Mouse (Mus musculus) midbrain, embryonic 13.5 days (tissue): ENCODE data around the gene Fam213a. TPM values are rescaled to one million over a fixed set of nuclear protein-coding genes. Genes with fewer than 3 reads are reported as not detected.
A peak's percentile ranks its signal among the peaks of the same experiment; 100 is the strongest.

Experiments used
- ATAC-seq: fragments of 200-750 bp; cut with Nextera tagmentation; 2 replicates; pipeline ENCODE4 v1.8.0; 2017; ENCODE audit warnings: mild to moderate bottlenecking, moderate TSS enrichment, moderate library complexity
- H3K27ac ChIP-seq: fragments of 300-500 bp; sonication (generic); 2 replicates; pipeline ENCODE4 v1.5.1; 2015; ENCODE audit warnings: inconsistent platforms, mild to moderate bottlenecking, moderate library complexity
- H3K27me3 ChIP-seq: fragments of 300-500 bp; sonication (generic); 2 replicates; pipeline ENCODE4 v1.6.1; 2015; ENCODE audit warnings: mild to moderate bottlenecking, inconsistent platforms
- H3K36me3 ChIP-seq: fragments of 300-500 bp; sonication (generic); 2 replicates; pipeline ENCODE4 v1.6.1; 2015; ENCODE audit warnings: mild to moderate bottlenecking, inconsistent platforms
- H3K4me1 ChIP-seq: fragments of 300-500 bp; sonication (generic); replicated peaks from 2 replicates; pipeline ENCODE4 v1.6.1; 2015; ENCODE audit warnings: inconsistent platforms
- H3K4me2 ChIP-seq: fragments of 300-500 bp; sonication (generic); replicated peaks from 2 replicates; pipeline ENCODE4 v1.6.1; 2015; ENCODE audit warnings: moderate library complexity, mild to moderate bottlenecking, inconsistent platforms
- H3K4me3 ChIP-seq: fragments of 300-500 bp; sonication (generic); replicated peaks from 2 replicates; pipeline ENCODE4 v1.5.1; 2015; ENCODE audit warnings: mild to moderate bottlenecking, inconsistent platforms
- H3K9ac ChIP-seq: fragments of 300-500 bp; sonication (generic); replicated peaks from 2 replicates; pipeline ENCODE4 v1.6.1; 2015; ENCODE audit warnings: mild to moderate bottlenecking, inconsistent platforms
- H3K9me3 ChIP-seq: fragments of 300-500 bp; sonication (generic); 2 replicates; pipeline ENCODE4 v1.6.1; 2016; ENCODE audit warnings: mild to moderate bottlenecking, inconsistent platforms
- WGBS: fragments of 180-500 bp; shearing (Covaris S2); methylation state at CpG from one replicate; pipeline ENCODE4 v1.1.7; 2015; 5-methylcytosine and 5-hydroxymethylcytosine counted together
- polyA plus RNA-seq: library from polyadenylated mRNA; unstranded; fragments of >200 nt; fragmentation: Nextera tagmentation; extraction: Ambion mirVana; gene quantifications from 2 replicates; pipeline ENCODE4 v1.2.1, GENCODE M21; 2015

Gene Fam213a
- polyA plus RNA-seq, 1 experiment from 2014 or later: 67.2 TPM

GRCm38 (mm10) chr14:40948522-40948921, 65.1 kb downstream of the Fam213a start:
- WGBS: 95% methylated on average over 5 of the region's 5 CpGs
- no peaks in the 10 kb centered on the region for H3K9me3 ChIP-seq
- H3K4me2 ChIP-seq: no peak overlapping the region
- peaks cover 18% of the 10 kb centered on the region for H3K36me3 ChIP-seq
- peaks cover 42% of the 10 kb centered on the region for H3K4me1 ChIP-seq
- H3K9ac ChIP-seq: no peak overlapping the region
- H3K4me3 ChIP-seq: no peak overlapping the region
- no peaks in the 10 kb centered on the region for H3K27me3 ChIP-seq
- 0 out of 2 replicates have a peak overlapping the region, but pooled peaks have one; percentile 46 for H3K27ac ChIP-seq
- ATAC-seq: no peak

GRCm38 (mm10) chr14:40947431-40948394, 65.9 kb downstream of the Fam213a start:
- no peak overlapping the region for H3K4me2 ChIP-seq
- peaks cover 18% of the 10 kb centered on the region for H3K36me3 ChIP-seq
- no peak; the same call in 1 of the 2 replicates for ATAC-seq
- H3K9me3 ChIP-seq: no peaks in the 10 kb centered on the region
- H3K27me3 ChIP-seq: no peaks in the 10 kb centered on the region
- no peak overlapping the region for H3K4me3 ChIP-seq
- H3K4me1 ChIP-seq: peaks cover 33% of the 10 kb centered on the region
- H3K27ac ChIP-seq: no peak overlapping the region
- no peak overlapping the region for H3K9ac ChIP-seq
- 88% methylated on average over 14 of the region's 14 CpGs for WGBS

GRCm38 (mm10) chr14:40943802-40944201, 69.8 kb downstream of the Fam213a start:
- H3K9ac ChIP-seq: no peak overlapping the region
- H3K4me3 ChIP-seq: no peak overlapping the region
- H3K4me1 ChIP-seq: peaks cover 9% of the 10 kb centered on the region
- no peaks in the 10 kb centered on the region for H3K9me3 ChIP-seq
- H3K27ac ChIP-seq: no peak overlapping the region
- H3K36me3 ChIP-seq: peaks cover 18% of the 10 kb centered on the region
- H3K27me3 ChIP-seq: no peaks in the 10 kb centered on the region
- no peak for ATAC-seq
- no peak overlapping the region for H3K4me2 ChIP-seq
- 91% methylated on average over 2 of the region's 2 CpGs for WGBS

Other genes with a start within 250 kb of the Fam213a start
- 1.2 and 1.4 TPM in 2 replicates for gene Sh2d4b, start 120.5 kb downstream of the Fam213a start, polyA plus RNA-seq
- gene Tspan14, start 47.0 kb downstream of the Fam213a start, polyA plus RNA-seq: 79.7 and 80.4 TPM in 2 replicates
- gene Dydc2, start 55.4 kb upstream of the Fam213a start, polyA plus RNA-seq: 0.40 TPM in 1 of 2 replicates, not detected in the other
- gene Dydc1, start 59.1 kb upstream of the Fam213a start, polyA plus RNA-seq: not detected in 2 replicates
- gene Mat1a, start 91.2 kb upstream of the Fam213a start, polyA plus RNA-seq: not detected in 2 replicates
- not detected in 2 replicates for gene Sftpa1, start 118.0 kb upstream of the Fam213a start, polyA plus RNA-seq
- not detected in 2 replicates for gene Mbl1, start 137.7 kb upstream of the Fam213a start, polyA plus RNA-seq
- gene Sftpd, start 171.4 kb upstream of the Fam213a start, polyA plus RNA-seq: not detected in 2 replicates